Mouse (Mus musculus) G1E-ER4 (cell line): ENCODE data around the gene Cacnb3. TPM values are rescaled to one million over a fixed set of nuclear protein-coding genes. Genes with fewer than 3 reads are reported as not detected.

Experiments used
- GATA1 ChIP-seq: IDR thresholded peaks from one replicate; pipeline ENCODE4 v1.8.0; 2012; ENCODE audit warnings: low read length, inconsistent platforms
- polyA plus RNA-seq: library from polyadenylated mRNA; stranded (reverse); fragments of >175 nt; gene quantifications from 2 replicates; pipeline ENCODE4 v1.2.3, GENCODE M21; 2012

The Cacnb3 gene
- polyA plus RNA-seq, 1 experiment = 0.45 TPM

GRCm38 (mm10) chr15:98606739-98607138, 23.9 kb upstream of the Cacnb3 start:
- no peak for TF ChIP-seq GATA1

GRCm38 (mm10) chr15:98607557-98607956, 23.1 kb upstream of the Cacnb3 start:
- TF ChIP-seq GATA1 = no peak

- TF ChIP-seq GATA1 = no peak
Observed at GRCm38 (mm10) chr15:98608058-98608783, 22.4 kb upstream of the Cacnb3 start.

DNA sequence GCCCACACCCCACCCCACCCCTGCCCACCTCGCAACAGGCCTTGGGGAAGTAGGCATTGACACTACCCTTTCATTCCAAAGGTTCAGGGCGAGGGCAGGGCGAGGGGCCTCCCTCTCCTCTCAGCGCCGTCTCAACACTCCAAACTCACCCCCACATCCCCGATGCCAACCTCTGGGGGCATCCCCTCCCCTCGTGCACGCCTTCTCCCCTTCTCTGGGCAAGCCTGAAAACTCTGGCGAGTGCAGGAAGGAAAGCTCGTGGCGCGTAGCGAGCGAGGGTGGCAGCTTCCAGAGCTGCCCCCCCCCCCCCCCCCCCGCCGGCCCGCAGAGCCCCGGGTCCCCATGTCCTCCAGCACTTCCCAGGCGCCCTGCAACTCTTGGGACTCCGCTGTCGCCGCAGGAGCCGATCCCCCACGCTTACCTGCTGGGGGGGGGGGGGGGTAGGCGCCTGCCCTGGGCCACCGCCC, 21.8 kb upstream of the Cacnb3 start:
- TF ChIP-seq GATA1 = no peak

DNA sequence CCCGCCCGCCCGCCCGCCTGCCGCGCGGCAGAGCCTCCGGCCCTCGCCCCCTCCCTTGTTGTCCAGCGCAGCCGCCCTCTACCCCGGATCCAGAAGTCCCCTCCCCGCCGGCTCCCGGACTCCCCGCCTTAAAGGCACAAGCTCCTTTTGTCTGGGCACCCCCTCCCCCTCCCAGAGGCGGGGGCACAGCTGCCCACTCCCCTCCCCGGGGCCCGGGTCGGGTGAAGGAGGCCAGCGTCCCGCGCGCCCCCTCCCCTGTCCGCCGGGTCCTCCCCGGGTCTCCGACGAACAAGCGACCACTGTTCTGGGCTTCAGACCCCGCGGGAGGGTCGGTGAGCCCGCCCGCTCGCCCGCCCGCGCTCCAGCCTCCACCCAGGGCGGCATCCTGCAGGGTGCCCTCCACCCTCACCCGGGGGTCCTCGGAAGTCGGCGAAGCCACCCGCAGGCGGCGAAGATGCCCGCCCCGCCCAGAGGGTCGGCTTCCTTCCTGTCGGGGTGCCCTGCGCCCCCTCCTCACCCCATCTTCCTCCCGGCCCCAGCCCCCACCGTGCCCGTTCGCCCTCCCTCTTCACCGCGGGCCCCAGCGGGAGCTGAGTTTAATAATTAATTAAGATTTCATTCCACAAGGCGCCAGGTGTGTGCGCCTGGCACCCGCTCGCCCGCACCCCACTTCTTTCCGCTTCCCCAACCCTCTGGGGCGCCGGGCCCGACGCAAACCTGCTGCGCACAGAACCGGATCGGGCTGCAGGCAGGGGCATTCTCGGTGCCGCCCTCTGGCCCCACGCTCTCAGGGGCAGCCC, 21.1 kb upstream of the Cacnb3 start, which contains the start of gene Adcy6:
Gene Adcy6, minus strand, starts transcription at position 746 of the 800 bp plus-strand sequence.
- TF ChIP-seq GATA1 = no peak

DNA sequence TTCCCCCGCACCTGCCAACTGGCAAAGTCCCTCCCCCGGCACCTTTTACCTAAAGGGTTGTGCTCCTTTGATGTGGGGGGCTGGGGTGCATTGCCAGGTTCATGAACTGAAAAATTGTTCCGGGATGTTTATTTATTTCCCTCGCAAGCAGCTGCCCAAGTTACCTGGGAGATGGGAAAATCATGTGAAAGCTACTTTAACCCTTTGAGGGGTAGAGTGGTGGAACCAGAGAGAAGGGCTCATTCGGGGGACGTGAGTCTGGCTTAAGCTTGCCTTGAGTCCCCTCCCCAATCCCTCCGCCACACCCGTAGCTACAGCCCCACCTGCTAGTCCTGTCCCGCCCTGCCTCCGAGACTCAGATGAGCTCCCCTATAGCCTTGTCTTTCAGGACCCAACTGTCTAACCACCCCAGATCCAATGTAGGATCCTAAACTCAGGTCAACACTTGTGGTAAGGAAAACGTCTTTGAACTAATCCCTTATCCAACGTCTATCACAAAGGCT, 20.5 kb upstream of the Cacnb3 start:
- TF ChIP-seq GATA1 = no peak

GRCm38 (mm10) chr15:98612229-98612628, 18.4 kb upstream of the Cacnb3 start:
- no peak for TF ChIP-seq GATA1

DNA sequence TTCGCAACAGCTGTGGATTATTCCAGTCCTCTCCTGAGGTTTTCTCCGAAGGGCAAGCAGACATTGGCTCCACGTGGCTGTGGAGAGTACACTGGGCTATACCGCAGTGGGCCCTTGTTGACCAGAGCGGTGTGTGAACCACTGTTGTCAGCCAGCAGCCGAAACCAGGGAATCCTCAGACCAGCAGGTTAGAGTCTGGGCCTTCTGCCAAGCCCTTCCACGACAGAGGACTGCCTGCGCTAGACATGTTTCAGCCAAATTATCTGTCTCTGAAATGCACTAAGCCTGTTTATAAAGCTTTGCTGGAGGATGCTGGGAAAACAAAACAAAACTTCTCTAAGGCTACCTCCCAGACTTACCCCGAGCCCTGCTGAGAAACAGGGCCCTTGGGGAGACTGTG, 16.1 kb upstream of the Cacnb3 start:
- TF ChIP-seq GATA1 = no peak

- no peak for TF ChIP-seq GATA1
Observed at GRCm38 (mm10) chr15:98614971-98615370, 15.7 kb upstream of the Cacnb3 start.

- TF ChIP-seq GATA1 = no peak
Observed at GRCm38 (mm10) chr15:98615751-98616150, 14.9 kb upstream of the Cacnb3 start.

DNA sequence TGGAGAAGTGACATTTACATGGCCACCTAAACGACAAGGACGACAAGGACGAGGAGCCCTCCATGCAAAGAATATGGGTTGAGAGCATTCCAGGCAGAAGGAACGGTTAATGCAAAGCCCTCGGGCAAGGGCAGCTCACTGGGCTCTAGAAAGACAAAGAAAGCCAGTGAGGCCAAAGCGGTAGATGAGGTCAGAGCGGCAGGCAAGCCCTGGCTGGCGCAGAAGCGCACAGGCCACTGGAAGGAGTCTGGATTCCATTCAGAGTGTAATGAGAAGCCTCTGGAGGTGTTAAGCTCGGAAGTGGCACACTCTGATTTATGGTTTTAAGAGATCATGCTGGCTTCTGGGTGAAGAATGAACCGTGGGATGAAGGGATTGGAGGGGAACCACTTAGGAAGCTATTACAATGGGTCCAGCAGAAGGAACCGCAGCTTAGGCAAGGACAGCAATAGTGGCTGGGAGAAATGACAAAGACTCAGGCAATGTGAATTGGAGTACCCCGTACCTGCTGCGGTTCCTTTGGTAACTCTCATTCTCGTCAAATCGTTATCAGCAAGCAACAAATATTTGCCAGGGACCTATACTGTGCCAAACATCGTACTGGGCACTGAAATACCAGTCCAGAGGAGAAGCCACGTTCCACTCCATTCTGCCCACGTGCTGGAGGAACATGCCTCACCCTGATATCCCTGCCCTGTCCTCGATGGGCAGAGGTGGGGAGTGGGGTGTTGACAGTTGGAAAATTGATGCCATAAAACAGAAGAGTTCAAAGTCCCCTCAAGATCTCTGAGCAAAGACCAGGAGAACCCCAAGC, 14.1 kb upstream of the Cacnb3 start:
- no peak for TF ChIP-seq GATA1

DNA sequence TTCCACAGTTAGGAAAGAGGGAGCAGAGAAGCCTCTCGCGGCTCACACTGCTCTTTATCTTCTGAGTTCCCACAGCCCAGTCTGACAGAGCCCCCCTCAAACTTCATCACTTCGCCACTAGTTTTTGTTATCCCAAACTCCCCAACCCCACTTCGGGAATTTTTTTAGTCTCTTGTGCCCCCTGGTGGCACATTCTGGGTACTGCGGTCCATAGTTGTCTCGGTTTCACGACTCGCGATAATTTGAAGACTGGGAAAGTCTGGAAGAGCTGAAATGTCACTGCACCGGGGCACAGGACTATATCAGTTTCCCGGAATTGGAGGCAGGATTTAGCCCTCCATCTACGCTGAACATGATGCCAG, 13.5 kb upstream of the Cacnb3 start:
- no peak for TF ChIP-seq GATA1

DNA sequence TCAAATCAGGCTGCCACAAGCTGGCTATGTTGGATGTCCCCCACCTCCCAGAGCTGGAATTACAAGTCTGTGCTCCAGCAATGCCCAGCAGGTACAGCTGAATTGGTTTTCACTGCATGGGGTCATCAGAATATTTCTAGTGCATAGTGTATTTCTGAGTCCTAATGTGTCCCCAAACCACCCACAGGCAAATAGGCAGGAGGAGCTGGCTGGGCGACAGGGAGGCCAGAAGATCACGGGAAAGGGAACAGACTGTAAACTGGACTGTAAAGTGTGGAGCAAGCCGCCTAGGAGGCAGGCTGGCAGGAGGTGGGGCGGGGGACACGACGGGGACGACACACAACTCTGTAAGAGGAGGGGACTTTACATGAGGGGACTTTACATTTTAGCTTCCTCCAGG, 8.4 kb upstream of the Cacnb3 start:
- TF ChIP-seq GATA1 = no peak

- TF ChIP-seq GATA1 = no peak
Observed at GRCm38 (mm10) chr15:98622721-98623120, 7.9 kb upstream of the Cacnb3 start.

- TF ChIP-seq GATA1 = no peak
Observed at GRCm38 (mm10) chr15:98623361-98623821, 7.2 kb upstream of the Cacnb3 start.
